Mouse (Mus musculus): ENCODE results near the gene Onecut1. TPM values are rescaled to one million over a fixed set of nuclear protein-coding genes. Genes with fewer than 3 reads are reported as not detected.

Onecut1 gene
- total RNA-seq, 2 experiments from 2014 or later, result 0.14 to 0.16 TPM

- no peak for DNase-seq (ENCODE audit: low spot score in 2 of 2)
Observed at GRCm38 (mm10) chr9:74860461-74860860, 1.3 kb upstream of the Onecut1 start.

DNA sequence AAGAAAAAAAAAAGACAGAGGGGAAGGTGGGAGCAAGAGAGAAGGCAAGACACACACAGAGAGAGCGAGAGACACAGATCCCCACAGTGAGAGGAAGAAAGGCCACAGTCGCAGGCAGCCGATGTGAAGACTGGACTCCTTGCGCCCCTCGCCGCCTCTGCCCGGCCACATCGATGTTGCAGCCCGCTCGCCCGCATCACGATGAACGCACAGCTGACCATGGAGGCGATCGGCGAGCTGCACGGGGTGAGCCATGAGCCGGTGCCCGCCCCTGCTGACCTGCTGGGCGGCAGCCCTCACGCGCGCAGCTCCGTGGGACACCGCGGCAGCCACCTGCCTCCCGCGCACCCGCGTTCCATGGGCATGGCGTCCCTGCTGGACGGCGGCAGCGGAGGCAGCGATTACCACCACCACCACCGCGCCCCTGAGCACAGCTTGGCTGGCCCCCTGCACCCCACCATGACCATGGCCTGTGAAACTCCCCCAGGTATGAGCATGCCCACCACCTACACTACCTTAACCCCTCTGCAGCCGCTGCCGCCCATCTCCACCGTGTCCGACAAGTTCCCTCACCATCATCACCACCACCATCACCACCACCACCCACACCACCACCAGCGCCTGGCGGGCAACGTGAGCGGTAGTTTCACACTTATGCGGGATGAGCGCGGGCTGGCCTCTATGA, 517 bp downstream of the Onecut1 start:
- no peak for DNase-seq (ENCODE audit: low spot score in 2 of 2)

GRCm38 (mm10) chr9:74862783-74863654, 1.3 kb downstream of the Onecut1 start:
- no peak for DNase-seq (ENCODE audit: low spot score in 2 of 2)

DNA sequence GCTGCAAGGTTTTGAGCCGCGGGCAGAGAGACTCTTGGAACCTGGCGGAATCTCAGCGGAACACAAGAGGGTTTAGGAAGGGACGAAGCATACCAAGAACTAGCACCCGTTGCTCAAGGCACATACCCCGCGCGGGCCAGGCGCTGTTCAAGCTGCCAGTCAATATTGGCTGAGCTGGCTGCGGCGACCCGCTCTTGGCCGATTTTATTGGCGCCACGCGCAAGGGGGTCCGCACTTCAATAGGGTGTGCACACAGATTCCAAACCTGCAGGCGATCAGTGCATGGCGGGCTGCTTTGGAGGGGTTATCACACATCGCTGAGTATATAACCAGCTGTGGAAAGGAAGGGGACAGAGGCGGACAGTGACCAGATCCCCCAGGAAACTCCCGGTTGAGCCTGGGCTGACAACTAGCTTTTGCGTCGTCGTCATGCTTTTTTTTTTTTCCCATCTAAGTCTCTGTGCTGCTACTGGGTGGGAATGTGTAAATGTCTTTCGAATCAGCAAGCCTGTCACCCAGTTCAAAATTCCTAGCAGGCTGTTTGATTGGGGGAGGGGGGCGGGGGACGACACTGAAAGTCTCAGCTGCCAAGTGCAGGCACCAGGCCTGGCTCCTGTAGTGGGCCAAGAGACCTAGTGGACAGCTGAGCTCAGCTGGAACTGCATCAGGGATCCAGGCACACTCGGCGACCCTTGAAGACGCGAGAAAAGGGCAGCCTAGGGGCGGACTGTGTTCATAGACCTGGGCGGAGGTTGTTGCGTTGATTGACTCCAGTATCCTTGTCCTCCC, 2.1 kb downstream of the Onecut1 start:
- DNase-seq (ENCODE audit: low spot score in 2 of 2), result no peak

- DNase-seq (ENCODE audit: low spot score in 2 of 2), result no peak
Observed at GRCm38 (mm10) chr9:74864471-74864870, 2.8 kb downstream of the Onecut1 start.

GRCm38 (mm10) chr9:74866596-74867313, 5.0 kb downstream of the Onecut1 start:
- no peak for DNase-seq (ENCODE audit: low spot score in 2 of 2)

DNA sequence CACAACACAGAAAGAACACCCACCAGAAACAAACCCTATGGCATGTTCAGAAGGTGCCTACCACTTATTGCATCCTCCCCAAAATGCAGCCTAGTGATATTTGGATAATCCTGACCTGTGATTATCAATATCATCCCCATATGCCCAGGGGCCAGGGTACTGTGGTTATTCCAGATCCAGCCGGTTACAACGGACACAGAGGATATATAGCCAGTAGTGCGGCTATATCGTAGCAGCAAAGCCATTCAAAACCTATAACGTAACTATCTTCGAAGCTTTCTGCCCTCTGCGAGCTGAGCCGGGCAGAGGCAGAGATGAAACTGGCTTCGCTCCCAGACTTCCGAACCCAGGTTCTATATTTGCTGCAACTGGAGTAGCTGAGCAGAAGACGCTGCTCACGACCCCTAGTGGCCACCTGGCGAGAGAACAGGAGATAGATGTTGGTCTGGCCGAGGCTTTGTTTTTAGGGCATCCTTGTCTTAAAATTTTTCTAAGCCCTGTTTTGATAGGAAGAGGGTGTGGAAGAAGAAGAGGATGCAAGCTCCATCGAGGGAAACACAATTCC, 6.0 kb downstream of the Onecut1 start:
- DNase-seq (ENCODE audit: low spot score in 2 of 2), result peak in 1 of 2 experiments; percentile 58

DNA sequence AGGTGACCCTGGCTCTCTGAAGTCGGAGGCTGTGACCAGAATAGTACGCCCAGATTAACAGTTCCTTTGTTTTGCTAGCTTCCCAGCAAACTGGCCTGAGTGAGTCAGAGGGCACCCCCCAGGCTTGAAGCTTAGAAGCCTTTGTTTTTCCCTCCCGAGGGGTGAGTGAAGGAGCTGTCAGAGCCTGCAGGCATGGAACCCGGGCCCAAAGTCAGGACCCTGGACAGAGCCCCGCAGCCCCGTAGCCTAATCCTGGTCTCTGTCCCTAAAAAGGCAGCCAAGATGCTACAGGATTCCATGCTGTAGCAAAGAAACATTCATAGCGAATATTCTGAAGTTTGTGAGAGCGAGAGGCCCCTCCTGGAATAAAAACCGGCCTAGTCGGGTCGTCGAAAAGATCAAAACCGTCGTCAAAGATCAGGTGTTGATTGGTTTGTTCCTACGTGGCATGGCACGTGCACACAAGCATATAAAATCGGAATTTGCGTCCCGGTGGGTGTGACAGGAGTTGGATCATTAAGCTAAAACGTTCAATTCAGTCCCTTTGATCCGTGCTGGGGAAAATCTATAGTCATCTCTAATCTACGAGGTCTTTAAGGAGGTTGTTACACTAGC, 6.7 kb downstream of the Onecut1 start:
- no peak for DNase-seq (ENCODE audit: low spot score in 2 of 2)

DNA sequence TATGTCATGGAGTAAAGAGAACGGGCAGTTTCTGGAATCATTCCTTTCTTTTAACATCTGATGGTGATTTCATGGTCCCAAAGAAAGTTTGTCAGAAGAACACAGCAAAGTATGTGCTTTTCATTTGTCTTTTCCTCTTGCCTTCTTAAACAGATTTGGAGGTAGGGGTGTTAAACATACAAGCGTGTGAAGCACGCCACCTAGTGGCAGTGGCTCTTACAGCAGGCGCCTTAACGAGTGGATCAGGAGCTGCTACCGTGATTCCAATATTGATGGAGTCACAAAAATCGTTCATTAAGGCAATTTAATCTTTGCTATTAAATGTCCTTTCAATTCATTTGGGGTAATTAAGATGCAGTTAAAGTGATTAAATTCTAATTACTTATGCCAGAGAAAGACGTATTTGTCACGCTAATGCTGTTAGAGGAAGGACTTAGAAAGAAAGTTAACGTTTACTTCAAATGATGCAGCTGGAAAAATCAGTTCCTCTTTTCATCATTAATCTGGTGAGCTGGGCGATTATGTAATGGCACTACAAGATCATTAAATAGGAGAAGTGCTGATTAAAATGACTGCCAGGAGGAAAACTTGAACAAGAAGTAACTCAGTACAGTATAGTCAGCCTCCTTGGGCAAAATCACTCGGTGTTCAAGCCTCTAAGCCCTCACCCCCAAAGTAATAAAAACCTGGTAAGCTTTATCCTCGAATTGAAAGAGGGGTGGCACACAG, 9.4 kb downstream of the Onecut1 start:
- peak; percentile 82 to 87 for DNase-seq (ENCODE audit: low spot score in 2 of 2)

DNA sequence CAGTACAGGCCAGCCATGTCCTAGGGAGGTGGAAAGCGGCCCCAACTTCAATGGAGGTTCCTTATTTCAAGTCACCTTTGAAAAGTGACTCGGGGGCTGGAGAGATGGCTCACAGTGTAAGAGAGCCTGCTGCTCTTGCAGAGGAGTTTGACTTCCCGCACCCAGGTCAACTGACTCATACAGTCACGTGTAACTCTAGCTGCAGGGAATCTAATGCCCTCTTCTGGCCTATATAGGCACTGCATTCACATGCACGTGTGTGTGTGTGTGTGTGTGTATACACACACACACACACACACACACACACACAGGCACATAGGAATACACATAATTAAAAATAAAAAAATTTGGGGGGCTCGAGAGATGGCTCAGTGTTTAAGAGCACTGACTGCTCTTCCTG, 14.6 kb downstream of the Onecut1 start:
- no peak for DNase-seq (ENCODE audit: low spot score in 2 of 2)

DNA sequence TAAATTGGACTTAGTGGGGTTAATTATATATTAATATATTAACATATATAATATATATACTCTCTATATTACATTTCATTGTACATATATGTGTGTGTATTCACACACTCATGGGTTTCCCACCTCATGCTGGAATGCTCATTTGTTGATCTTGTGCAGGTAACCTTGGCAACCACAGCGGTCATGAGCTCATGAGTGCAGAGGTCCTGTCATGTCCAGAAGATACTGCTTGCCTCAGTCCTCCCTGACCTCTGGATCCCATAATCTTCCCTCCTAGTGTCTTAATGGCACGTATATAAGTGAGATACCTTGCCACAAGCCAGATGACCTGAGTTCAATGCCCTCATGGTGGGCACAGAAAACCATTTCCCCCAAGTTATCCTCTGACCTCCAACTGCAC, 16.0 kb downstream of the Onecut1 start:
- no peak for DNase-seq (ENCODE audit: low spot score in 2 of 2)

GRCm38 (mm10) chr9:74887866-74888265, 26.1 kb downstream of the Onecut1 start:
- DNase-seq (ENCODE audit: low spot score in 2 of 2), result no peak

DNA sequence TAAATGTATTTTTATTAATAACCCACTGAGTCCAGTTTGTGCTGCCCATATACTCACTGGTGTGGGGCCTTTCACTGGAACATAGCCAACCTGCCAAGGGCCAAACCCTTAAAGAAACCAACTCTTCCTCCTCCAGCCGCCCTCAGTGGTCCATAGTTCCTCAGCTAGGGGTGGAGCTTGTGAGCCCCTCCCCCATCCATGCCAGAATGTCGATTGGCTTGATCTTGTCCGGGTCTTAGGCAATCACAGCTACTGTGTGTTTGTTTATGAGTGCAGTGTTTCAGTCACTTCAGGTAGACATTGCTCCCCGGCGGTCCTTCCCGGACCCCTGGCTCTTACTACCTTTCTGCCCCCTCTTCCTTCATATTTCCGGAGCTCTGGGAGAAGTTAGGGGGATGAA, 35.0 kb downstream of the Onecut1 start:
- DNase-seq (ENCODE audit: low spot score in 2 of 2), result no peak

DNA sequence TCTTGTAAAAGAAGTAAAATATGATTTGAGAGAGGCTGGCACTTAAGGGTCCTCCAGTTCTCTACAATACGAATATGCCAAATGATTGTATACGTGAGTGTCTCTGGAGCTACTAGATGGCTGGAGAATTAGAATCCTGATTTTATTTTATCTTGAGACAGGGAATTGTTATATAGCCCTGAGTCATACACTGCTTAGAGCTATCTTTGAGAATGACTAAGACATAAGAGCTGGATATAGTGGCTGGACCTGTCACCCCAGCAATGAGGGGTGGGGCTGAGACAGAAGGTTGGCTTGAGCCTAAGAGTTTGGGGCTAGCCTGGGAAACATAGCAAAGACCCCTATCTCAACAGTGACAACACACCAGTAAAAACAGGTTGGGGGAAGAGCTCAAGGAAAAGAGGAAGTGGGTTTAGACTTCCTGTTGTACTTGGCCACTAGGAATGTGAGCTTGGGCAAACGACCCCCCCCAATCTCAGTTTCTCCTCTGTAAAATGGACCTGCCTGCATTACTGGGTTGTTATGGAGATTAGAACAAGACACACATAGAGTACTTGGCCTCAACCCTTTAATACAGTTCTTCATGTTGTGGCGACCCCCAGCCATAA, 35.8 kb downstream of the Onecut1 start:
- DNase-seq (ENCODE audit: low spot score in 2 of 2), result no peak

GRCm38 (mm10) chr9:74900141-74900540, 38.4 kb downstream of the Onecut1 start:
- no peak for DNase-seq (ENCODE audit: low spot score in 2 of 2)

GRCm38 (mm10) chr9:74904866-74905508, 43.3 kb downstream of the Onecut1 start:
- peak; percentile 77 to 79 for DNase-seq (ENCODE audit: low spot score in 2 of 2)

DNA sequence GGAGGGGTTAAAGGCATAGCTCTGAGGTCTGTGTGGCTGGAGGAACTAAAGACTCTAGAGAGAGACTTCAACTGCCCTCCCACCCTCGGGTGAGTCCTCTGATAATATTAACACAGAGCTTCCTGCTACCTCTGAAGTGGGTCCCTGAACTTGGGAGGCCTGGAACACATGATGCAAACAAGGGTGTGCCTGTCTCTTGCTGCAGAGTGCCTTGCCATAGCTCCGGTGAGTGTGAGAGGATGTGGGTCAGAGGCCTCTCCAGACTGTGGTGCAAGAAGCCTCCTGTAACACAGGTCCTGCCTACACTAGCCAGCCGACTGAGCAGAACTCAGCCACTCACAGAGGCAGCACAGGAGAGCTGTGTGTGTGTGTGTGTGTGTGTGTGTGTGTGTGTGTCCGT, 45.2 kb downstream of the Onecut1 start:
- no peak for DNase-seq (ENCODE audit: low spot score in 2 of 2)

GRCm38 (mm10) chr9:74909245-74909644, 47.5 kb downstream of the Onecut1 start:
- DNase-seq (ENCODE audit: low spot score in 2 of 2), result no peak

Measured in layer of hippocampus, postnatal 10 days (tissue).